Mouse (Mus musculus) olfactory bulb, adult 2 months (tissue): Measurements from ENCODE around the gene Ap1m1.

ENCODE experiments used
- CTCF ChIP-seq: fragments of 200-500 bp; IDR thresholded peaks from 2 replicates; pipeline ENCODE4 v1.5.1; 2012; ENCODE audit warnings: low read depth, mild to moderate bottlenecking, low read length, moderate library complexity; ENCODE audit not compliant: insufficient read depth
- POLR2A ChIP-seq: fragments of 200-500 bp; IDR thresholded peaks from 2 replicates; pipeline ENCODE4 v1.6.1; 2012; ENCODE audit warnings: mild to moderate bottlenecking, low read depth, low read length, moderate library complexity; ENCODE audit not compliant: insufficient read depth

DNA sequence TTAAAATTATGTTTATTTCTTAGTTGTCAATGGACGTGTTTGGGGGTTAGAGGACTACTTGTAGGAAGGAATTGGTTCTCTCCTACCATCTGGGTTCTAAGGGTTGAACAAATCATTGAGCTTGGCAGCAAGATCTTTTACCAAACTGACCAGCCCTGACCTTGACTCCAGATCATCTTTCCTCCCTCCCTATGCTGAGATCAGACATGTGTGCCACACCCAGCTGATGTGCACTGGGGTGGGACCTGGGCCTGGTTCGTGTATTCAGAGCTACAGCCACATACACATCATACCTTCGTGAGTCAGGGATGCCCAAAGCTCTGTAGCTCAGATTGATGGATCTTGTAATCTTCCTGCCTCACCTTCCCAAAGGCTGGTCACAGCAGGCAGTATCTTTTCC lies 31.9 kb downstream of the Ap1m1 start:
- TF ChIP-seq POLR2A (no peak), CTCF (no peak)
